Mouse (Mus musculus) forebrain, embryonic 10.5 days (tissue): ENCODE measurements around the gene Wnt9a. TPM values are rescaled to one million over a fixed set of nuclear protein-coding genes. Genes with fewer than 3 reads are reported as not detected.

Source experiments
- DNase-seq: peaks from one replicate; pipeline ENCODE4 v3.0.0-alpha.2; 2017; ENCODE audit warnings: low spot score; ENCODE audit errors: extremely low spot score
- H3K27ac ChIP-seq: fragments of 300-500 bp; sonication (generic); 2 replicates; pipeline ENCODE4 v1.5.1; 2016; ENCODE audit warnings: mild to moderate bottlenecking
- H3K27me3 ChIP-seq: fragments of 300-500 bp; sonication (generic); 2 replicates; pipeline ENCODE4 v1.6.1; 2016; ENCODE audit warnings: mild to moderate bottlenecking; ENCODE audit not compliant: poor library complexity, severe bottlenecking
- H3K36me3 ChIP-seq: fragments of 300-500 bp; sonication (generic); replicated peaks from 2 replicates; pipeline ENCODE4 v1.6.1; 2016; ENCODE audit warnings: mild to moderate bottlenecking, moderate library complexity
- H3K4me1 ChIP-seq: fragments of 300-500 bp; sonication (generic); 2 replicates; pipeline ENCODE4 v1.6.1; 2016
- H3K4me3 ChIP-seq: fragments of 300-500 bp; sonication (generic); 2 replicates; pipeline ENCODE4 v1.5.1; 2016; ENCODE audit warnings: mild to moderate bottlenecking, moderate library complexity
- H3K9me3 ChIP-seq: fragments of 300-500 bp; sonication (generic); 2 replicates; pipeline ENCODE4 v1.6.1; 2016; ENCODE audit warnings: mild to moderate bottlenecking, moderate library complexity
- WGBS: fragments of 180-500 bp; shearing (Covaris S2); methylation state at CpG from one replicate; pipeline ENCODE4 v1.1.7; 2016; 5-methylcytosine and 5-hydroxymethylcytosine counted together
- polyA plus RNA-seq: library from polyadenylated mRNA; unstranded; fragments of >200 nt; fragmentation: Nextera tagmentation; extraction: Ambion mirVana; gene quantifications from 2 replicates; pipeline ENCODE4 v1.2.1, GENCODE M21; 2016

Wnt9a gene
- polyA plus RNA-seq, 1 experiment from 2014 or later: 10.9 TPM

DNA sequence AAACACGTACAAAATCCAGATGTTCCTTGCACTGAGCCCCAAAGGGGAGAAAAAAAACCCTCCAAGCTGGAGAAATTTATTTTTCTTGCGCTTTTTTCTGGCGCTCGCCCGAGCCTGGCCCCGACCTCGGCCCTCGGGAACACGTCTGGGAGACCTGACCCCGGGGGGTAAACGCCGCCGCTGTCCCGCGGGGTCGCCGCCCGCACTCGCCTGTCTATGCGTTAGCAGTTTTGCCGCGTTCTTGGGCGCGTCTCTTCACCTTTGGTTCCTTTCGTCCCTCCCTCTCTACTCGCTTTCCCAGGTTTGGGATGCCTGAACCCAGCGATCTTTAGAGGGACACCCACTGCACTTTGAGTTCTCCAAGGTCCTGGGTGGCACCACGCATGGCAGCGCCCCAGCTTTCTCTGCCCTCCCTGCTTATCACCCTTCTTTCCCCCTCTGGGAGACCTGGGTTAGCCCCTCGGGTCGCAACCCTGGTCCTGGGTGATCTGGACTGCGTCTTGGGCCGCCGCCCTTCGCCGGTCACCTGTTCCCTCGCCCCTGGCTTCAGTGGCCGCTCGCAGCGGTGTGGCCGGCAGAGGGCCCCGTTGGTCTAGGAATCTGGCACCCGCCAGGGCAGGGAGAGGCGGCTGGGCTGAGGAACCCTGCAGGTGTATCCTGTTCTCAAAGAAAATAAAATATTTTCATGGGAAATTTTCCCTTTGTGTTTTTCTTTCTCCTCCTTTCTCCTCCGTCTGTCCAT is 865 bp downstream of the Wnt9a start:
- Histone ChIP-seq H3K4me1 (peaks cover 77% of the 10 kb centered on the region), H3K27me3 (peaks cover 96% of the 10 kb centered on the region), H3K27ac (peak overlapping the region; percentile 85), H3K9me3 (no peaks in the 10 kb centered on the region), H3K4me3 (peak overlapping the region; percentile 68), H3K36me3 (no peaks in the 10 kb centered on the region)
- DNase-seq: peak; percentile 80
- WGBS: 1% methylated on average over 45 of the region's 45 CpGs

DNA sequence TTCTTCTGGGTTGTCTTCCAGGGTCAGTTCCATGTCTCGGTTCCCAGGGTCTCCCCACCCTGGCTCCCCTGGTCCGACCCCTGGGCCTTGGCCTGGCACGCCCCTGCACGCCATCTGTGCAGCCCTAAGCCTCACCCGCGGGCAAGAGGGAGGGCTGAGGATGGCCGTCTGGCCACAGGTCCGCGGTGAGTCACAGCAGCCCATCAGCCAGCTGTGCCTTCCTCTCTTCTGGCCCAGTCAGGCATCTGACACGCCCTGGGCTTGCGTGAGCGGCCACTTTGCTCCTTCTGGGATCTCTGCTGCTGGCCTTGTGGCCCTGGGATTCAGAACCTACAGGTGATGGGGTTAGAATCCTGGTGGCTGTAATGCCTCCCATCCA is 1.4 kb downstream of the Wnt9a start:
- peak overlapping the region; percentile 68 for H3K4me3 ChIP-seq
- peaks cover 82% of the 10 kb centered on the region for H3K4me1 ChIP-seq
- peak overlapping the region; percentile 85 for H3K27ac ChIP-seq
- H3K9me3 ChIP-seq: no peaks in the 10 kb centered on the region
- 20% methylated on average over 12 of the region's 12 CpGs for WGBS
- H3K36me3 ChIP-seq: no peaks in the 10 kb centered on the region
- no peak for DNase-seq
- peaks cover 98% of the 10 kb centered on the region for H3K27me3 ChIP-seq

DNA sequence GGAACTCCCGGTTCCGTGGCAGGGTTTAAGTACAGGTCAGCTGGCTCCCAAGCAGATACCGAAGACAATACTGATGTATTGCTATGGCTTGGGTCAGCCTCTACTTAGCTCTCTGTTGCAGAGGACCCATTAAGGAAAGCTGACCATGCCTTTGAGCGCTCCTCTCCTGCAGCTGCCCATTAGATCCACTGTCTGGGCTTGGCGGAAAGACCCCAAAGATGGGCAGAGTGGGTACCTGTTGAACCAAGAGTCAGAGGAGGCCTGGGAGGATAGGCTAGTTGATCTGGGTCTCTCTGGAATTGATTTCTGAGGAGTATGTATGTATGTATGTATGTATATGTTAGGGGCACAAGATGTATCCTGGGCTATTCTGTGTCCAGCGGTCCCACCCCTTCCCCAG is 1.9 kb downstream of the Wnt9a start:
- 34% methylated on average over 6 of the region's 6 CpGs for WGBS
- Histone ChIP-seq H3K4me1 (peaks cover 87% of the 10 kb centered on the region), H3K9me3 (no peaks in the 10 kb centered on the region), H3K27me3 (peaks cover 98% of the 10 kb centered on the region), H3K36me3 (no peaks in the 10 kb centered on the region), H3K27ac (peak overlapping the region; percentile 85), H3K4me3 (peak overlapping the region; percentile 68)
- no peak for DNase-seq

DNA sequence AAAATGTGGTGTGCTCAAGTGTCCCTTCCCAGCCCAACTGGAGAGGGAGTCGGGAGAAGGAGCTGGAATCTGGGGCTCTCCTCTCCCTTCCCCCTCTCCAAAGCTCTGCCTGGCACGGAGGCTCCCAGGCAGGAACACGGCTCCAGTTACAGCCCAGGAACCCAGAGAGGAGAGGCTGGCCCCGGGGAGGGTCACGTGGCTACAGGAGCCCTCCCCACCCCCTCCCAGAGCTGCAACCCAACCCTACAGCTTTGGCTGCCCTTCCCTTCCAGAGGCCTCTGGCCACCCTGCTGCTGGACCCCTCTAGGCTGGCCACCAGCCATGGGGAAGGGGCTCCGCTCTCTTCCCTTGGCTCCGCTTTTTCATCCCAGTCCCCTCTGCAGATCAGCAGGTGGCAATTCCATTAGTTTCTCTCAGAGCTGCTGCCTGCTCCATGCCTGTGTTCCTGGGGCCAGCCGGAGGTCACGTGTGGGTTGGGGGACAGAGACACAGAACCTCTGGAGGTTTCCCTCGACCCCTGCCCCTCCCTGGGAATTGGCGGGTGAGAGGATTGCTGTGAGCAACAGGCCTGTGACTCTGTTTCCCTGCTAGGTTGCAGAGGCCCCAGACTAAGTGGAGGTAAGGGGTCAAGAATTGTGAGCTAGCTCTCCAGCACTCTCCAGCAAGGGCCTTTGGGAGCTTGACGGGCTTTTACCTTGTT is 2.5 kb downstream of the Wnt9a start:
- H3K27ac ChIP-seq: peak overlapping the region; percentile 85
- no peaks in the 10 kb centered on the region for H3K36me3 ChIP-seq
- peaks cover 92% of the 10 kb centered on the region for H3K27me3 ChIP-seq
- peak; percentile 63 for DNase-seq
- H3K4me3 ChIP-seq: peak overlapping the region; percentile 68
- H3K9me3 ChIP-seq: no peaks in the 10 kb centered on the region
- peaks cover 93% of the 10 kb centered on the region for H3K4me1 ChIP-seq
- WGBS: 9% methylated on average over 12 of the region's 12 CpGs

DNA sequence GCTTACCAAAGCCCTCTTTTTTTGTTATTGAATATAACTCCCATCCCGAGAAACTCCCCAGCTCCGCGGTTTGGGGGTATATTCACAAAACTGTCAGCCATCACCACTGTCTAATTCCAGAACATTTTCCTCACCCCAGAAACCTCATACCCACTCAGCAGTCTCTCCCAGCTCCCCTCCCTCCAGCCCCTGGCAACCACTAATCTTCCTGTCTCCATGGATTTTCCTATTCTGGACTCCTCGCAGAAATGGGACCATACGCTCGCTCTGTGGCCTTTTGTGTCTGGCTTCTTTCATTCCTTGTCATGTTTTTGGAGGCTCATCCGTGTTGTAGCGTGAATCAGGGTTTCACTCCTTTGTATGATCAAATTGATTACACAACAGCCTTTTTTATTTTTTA is 3.2 kb downstream of the Wnt9a start:
- peak overlapping the region; percentile 68; the same call in 1 of the 2 replicates for H3K4me3 ChIP-seq
- WGBS: 43% methylated on average over 8 of the region's 8 CpGs
- H3K36me3 ChIP-seq: no peaks in the 10 kb centered on the region
- H3K4me1 ChIP-seq: peaks cover 95% of the 10 kb centered on the region
- H3K27me3 ChIP-seq: peaks cover 85% of the 10 kb centered on the region
- no peaks in the 10 kb centered on the region for H3K9me3 ChIP-seq
- peak overlapping the region; percentile 85 for H3K27ac ChIP-seq
- no peak for DNase-seq

DNA sequence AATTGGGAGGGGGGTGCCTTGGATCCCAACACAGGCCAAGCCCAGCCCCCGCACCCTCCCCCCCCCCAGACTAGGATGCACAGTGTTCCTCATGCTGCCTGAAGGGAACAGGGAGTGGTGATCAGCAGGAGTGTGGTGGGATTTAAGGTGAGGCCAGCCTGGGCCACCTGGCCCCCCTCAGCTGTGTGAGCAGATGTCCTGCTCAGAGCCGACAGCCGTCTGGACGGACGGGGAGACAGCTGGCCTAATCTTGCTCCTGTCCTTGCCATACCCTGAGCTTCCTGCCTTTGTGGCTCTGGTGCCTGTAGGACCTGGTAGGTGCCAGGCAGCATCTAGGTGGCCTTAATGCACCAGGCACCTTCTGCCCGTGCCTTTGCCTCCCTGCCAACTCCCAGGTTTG is 5.3 kb downstream of the Wnt9a start:
- no peak for DNase-seq
- H3K4me3 ChIP-seq: no peak overlapping the region
- H3K4me1 ChIP-seq: peaks cover 87% of the 10 kb centered on the region
- no peaks in the 10 kb centered on the region for H3K36me3 ChIP-seq
- no peaks in the 10 kb centered on the region for H3K9me3 ChIP-seq
- WGBS: 81% methylated on average over 6 of the region's 6 CpGs
- H3K27me3 ChIP-seq: peaks cover 71% of the 10 kb centered on the region
- H3K27ac ChIP-seq: peak overlapping the region; percentile 79

DNA sequence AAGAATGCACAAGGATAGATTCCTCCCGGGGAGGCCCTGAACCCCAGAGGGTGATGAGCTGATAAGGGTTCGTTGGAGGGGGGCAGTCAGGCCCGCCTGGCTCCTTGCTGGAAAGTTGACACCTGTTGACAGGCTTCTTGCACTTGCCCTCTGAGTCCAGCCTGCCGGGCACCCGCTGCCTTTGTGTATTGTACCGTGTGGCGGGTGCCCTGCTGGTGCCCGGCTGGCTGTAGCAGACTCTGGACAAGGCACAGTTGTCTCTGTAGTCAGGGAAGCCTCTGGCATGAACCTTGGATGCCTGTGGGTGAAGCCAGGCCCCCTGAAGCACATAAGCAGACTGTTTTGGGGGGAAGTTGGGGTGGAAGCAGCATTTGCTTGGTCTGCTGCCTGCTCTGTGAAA is 5.8 kb downstream of the Wnt9a start:
- no peaks in the 10 kb centered on the region for H3K36me3 ChIP-seq
- H3K4me3 ChIP-seq: no peak overlapping the region
- H3K27me3 ChIP-seq: peaks cover 67% of the 10 kb centered on the region
- no peaks in the 10 kb centered on the region for H3K9me3 ChIP-seq
- no peak for DNase-seq
- peak overlapping the region; percentile 79 for H3K27ac ChIP-seq
- H3K4me1 ChIP-seq: peaks cover 82% of the 10 kb centered on the region
- WGBS: 72% methylated on average over 8 of the region's 8 CpGs

DNA sequence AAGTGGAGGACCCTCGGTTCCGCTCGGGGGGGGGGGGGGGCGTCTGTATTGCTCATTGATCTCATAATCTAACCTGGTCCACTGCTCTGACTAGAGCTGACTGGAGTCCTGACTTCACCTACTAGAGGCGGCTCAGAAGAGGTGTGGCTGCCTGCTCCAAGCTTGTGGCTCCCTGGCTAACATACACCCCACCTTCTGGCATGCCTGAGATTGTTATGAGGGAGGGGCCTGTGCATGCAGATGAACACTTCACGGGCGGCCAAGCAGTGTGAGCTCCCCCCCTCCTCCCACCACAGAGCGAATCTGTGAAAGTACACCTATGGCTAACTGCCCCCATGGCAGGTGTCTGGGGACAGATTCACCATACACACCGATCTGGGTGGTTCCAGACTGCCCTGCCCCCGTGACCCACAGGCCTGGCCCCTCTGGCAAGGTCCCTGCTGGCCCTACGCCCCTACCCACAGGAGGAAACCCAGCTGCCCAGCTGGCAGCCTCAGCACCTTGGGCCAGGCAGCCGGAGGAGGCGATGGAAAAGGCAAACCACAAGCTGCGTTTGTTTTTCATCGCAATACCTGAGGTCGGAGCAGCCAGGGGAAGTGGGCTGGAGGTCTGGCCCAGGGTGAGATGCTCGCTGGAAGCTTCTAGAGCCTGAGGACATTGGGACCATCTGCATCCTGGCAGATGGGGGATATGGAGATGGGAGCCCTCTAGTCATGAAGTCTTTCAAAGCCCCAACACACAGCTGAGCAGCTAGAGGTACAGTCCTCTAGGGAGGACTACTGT is 6.5 kb downstream of the Wnt9a start:
- Histone ChIP-seq H3K27me3 (peaks cover 66% of the 10 kb centered on the region), H3K4me1 (peaks cover 75% of the 10 kb centered on the region)
- WGBS: 73% methylated on average over 17 of the region's 17 CpGs

DNA sequence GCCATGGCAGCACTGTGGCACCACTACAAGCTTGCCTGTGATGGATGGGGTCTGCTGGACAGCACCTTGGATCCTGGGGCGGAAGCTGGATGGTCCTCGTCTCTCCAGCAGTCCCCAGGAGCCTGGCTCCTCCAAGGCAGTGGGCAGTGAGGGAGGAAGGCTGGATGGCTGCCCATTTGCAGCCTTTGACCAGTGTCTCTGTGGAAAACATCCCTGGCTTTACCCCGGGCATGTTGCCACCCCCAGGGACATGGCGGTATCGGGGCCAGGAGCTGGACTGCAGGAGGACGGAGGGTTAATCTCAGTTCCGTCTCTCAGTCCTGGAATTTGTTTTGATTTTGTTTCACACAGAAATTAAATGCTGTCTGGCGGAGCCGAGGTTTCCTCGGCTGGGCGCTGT is 7.2 kb downstream of the Wnt9a start:
- DNase-seq: no peak
- no peaks in the 10 kb centered on the region for H3K36me3 ChIP-seq
- H3K27ac ChIP-seq: peak overlapping the region; percentile 32; the same call in 1 of the 2 replicates
- H3K4me1 ChIP-seq: peaks cover 68% of the 10 kb centered on the region
- H3K9me3 ChIP-seq: no peaks in the 10 kb centered on the region
- H3K4me3 ChIP-seq: no peak overlapping the region
- peaks cover 59% of the 10 kb centered on the region for H3K27me3 ChIP-seq
- 74% methylated on average over 11 of the region's 11 CpGs for WGBS

More for the DNA sequence above, 6.5 kb downstream of the Wnt9a start:
- no peaks in the 10 kb centered on the region for H3K9me3 ChIP-seq
- peak overlapping the region; percentile 79 for H3K27ac ChIP-seq
- no peak overlapping the region for H3K4me3 ChIP-seq
- no peak for DNase-seq
- no peaks in the 10 kb centered on the region for H3K36me3 ChIP-seq

DNA sequence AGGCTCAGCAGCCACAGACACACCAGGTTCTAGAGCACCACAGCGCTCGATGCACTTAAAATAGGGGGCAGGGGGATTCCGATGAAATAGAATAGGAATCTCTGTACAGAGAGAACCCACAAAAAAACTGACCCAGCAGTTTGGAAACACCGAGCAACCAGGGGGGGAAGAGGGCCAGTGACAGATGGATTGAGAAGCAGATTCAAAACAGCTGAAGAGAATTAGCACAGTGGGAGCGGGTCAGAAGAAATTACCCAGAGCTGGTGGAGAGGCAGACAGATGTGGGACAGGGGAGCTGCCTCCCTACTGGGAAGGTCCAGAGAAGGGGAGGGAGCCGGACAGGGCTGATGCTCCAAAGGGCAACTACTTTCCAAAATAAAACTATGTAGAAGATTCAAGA is 9.8 kb downstream of the Wnt9a start:
- peaks cover 42% of the 10 kb centered on the region for H3K4me1 ChIP-seq
- peaks cover 34% of the 10 kb centered on the region for H3K27me3 ChIP-seq
- no peaks in the 10 kb centered on the region for H3K9me3 ChIP-seq
- no peaks in the 10 kb centered on the region for H3K36me3 ChIP-seq
- no peak overlapping the region for H3K4me3 ChIP-seq
- no peak for DNase-seq
- 69% methylated on average over 6 of the region's 6 CpGs for WGBS
- no peak overlapping the region for H3K27ac ChIP-seq

DNA sequence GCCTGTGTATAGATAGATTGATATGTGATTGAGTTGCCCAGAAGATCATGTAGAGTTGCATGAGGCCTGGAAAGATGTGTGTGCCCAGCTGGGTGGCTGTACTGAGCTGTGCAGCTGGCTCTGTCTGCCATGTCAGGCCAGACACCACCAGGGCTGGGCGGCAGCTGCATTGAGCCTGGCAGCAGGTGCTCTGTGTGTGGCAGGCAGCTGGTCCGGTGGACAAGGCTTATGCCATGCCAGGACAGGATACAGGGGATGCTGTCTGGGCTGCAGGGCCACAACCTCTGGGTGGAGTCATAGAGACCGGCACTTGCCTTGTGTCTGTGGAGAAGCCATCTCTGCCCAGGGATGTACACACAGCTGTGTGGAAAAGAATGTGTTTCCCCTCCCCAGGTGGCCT is 16.3 kb downstream of the Wnt9a start:
- peaks cover 5% of the 10 kb centered on the region; the same call in 1 of the 2 replicates for H3K36me3 ChIP-seq
- H3K4me1 ChIP-seq: peaks cover 32% of the 10 kb centered on the region
- 85% methylated on average over 3 of the region's 3 CpGs for WGBS
- 0 out of 2 replicates have a peak overlapping the region, but pooled peaks have one; percentile 1 for H3K27ac ChIP-seq
- no peak overlapping the region for H3K4me3 ChIP-seq
- no peaks in the 10 kb centered on the region for H3K9me3 ChIP-seq
- peaks cover 10% of the 10 kb centered on the region for H3K27me3 ChIP-seq
- DNase-seq: no peak

DNA sequence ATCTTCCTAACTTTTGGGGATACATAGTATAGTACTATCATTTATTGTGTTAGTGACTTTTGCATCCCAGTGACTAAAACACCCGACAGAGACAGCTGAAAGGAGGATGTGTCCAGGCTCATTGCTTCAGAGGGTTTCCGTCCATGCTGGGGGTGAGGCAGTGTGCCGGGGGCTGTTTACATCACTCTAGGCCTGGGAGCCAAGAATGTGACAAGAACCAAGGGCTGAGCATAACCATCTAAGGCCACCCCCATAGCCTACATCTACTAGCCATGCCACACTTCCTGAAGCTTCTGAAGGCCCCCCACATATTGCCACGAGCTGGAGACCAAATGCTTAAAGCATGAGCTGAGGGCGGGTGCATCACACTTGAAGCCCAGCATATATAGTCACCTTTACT is 18.0 kb downstream of the Wnt9a start:
- DNase-seq: no peak
- Histone ChIP-seq H3K4me3 (no peak overlapping the region), H3K36me3 (peaks cover 5% of the 10 kb centered on the region; the same call in 1 of the 2 replicates), H3K27me3 (peaks cover 23% of the 10 kb centered on the region), H3K9me3 (no peaks in the 10 kb centered on the region), H3K4me1 (peaks cover 49% of the 10 kb centered on the region), H3K27ac (no peak overlapping the region)
- WGBS: 78% methylated on average over 5 of the region's 5 CpGs
